Mouse (Mus musculus) testis, adult 2 months (tissue): ENCODE measurements at regions not wholly inside any gene's neighbourhood (a gene's known extent, or its start where the extent isn't known, plus 50 kb on each side); places are given as distances from the start of the nearest gene placed in this dataset.

Source experiments
- CTCF ChIP-seq: fragments of 200-500 bp; IDR thresholded peaks from 2 replicates; pipeline ENCODE4 v1.5.1; 2012; ENCODE audit warnings: low read depth, mild to moderate bottlenecking, inconsistent platforms, low read length, moderate library complexity; ENCODE audit not compliant: control insufficient read depth, insufficient read depth, insufficient replicate concordance
- POLR2A ChIP-seq: fragments of 200-500 bp; IDR thresholded peaks from 2 replicates; pipeline ENCODE4 v1.6.1; 2012; ENCODE audit warnings: low read depth, mild to moderate bottlenecking, inconsistent platforms, low read length, moderate library complexity; ENCODE audit not compliant: control insufficient read depth

GRCm38 (mm10) chr13:5211659-5212058 lies 602.7 kb upstream of the Akr1e1 start:
- TF ChIP-seq CTCF (no peak), POLR2A (no peak)
